Mouse (Mus musculus) left cerebral cortex, adult 18-20 months (tissue): ENCODE measurements around the gene Mdga1. TPM values are rescaled to one million over a fixed set of nuclear protein-coding genes. Genes with fewer than 3 reads are reported as not detected.
A peak's percentile ranks its signal among the peaks of the same experiment; 100 is the strongest.

Experiments
- DNase-seq, 2 experiments: peaks; one replicate each; pipeline ENCODE4 v3.0.0; 2021 to 2022; ENCODE audit warnings: low spot score in 2 of 2, mixed read lengths in 1 of 2
- total RNA-seq, 2 experiments: library from RNA; stranded (reverse); gene quantifications; 2 replicates each; pipeline ENCODE4 v1.2.3; 2021

Gene Mdga1
- total RNA-seq, 2 experiments from 2014 or later: 25.1 to 25.6 TPM

DNA sequence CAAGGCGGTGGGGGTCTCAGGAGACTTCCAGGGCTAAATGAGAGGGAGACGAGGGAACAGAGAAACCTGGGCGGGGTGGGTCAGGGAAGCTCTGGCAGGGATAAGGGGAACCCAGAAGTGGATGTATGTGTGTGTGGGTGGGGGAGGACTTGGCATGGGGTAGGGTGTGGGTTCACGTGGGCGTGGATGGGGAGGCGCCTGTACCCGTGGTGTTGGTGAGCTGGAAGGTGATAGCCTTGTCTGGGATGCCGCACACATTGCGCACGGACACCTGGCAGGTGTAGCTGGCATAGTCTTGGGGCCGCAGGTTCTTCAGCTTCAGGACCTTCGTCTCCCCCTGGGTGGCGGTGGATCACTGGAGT lies 120.5 kb downstream of the Mdga1 start:
- no peak for DNase-seq

- peak; percentile 63 to 85 for DNase-seq
These were observed 121.0 kb downstream of the Mdga1 start for GRCm38 (mm10) chr17:29848793-29849435.

- no peak for DNase-seq
These were observed 122.6 kb downstream of the Mdga1 start for GRCm38 (mm10) chr17:29847291-29847690.

- DNase-seq: no peak
These were observed 123.6 kb downstream of the Mdga1 start for GRCm38 (mm10) chr17:29846284-29846683.

- DNase-seq: no peak
These were observed 124.9 kb downstream of the Mdga1 start for GRCm38 (mm10) chr17:29844949-29845348.

DNA sequence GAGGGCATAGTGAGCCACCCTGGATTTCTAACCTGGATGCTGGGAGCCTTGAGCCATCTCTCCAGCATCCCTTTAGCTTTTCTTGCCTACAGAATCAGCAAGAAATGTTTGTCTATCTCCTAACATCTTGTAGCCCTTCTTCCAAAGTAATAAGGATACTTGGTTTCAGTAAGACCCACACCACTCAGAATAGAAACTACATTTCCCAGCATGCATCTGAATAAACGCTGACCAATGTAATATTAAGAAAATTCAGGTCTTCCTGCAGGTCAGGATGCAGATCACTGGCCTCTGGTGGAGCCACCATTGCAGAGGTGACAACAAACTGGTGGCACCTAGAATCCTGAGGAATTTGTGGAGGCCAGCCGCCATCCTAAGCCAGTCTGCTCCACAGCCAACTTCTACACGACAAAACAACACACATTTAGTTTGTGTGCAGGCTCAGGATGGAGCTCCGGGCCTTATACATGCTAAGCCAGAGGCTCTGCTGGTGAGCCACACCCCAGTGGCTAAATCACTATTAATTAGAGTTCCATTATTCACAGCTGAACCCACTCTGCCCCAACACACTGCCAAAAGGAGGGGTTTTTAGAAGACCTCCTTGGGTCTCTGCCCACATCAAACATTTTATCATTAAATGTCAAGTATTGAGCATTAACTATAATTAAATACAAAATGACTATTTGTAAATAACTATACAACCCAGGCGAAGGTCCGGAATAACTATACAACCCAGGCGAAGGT lies 126.3 kb downstream of the Mdga1 start:
- no peak for DNase-seq

DNA sequence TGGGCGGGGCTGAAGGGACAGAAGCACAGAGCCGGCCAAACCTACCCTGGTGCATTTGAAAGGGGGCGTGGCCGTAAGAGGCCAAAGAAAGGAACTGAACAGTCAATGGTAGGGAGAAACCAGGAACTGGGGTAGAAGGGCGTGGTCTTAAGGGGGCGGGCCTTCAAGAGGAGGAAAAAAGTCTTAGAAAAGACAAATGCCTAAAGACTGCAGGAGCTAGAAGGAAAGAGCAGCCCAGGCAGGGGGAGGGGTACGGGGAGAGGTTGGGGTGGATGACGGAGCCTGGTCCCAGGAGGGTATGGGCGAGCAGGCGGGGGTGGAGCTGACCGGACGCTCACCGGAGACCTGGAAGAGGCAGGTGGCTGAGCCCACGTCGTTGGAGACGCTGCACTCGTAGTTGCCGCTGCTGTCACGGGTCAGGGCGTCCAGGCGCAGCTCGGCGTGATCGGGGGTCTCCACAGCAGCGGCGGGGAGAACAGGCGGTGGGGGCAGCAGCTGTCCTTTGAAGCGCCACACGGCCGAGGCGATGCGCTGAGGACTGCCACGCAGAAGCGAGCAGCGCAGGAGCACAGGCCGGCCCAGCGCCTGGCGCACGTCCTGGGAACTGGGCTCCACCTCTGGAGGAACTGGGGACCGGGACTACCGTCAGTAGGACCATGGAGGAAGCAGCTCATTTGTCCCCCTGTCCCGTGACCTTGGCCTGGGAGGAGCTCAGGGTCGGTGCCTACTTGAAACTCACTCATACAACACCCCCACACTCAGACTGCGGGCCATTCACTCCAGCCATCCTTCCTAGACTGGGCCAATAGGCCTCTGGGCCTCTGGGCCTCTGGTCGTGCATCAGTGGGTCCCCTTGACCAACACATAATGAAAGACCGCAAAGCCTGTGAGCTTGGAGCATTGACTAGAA lies 127.9 kb downstream of the Mdga1 start:
- DNase-seq: no peak

DNA sequence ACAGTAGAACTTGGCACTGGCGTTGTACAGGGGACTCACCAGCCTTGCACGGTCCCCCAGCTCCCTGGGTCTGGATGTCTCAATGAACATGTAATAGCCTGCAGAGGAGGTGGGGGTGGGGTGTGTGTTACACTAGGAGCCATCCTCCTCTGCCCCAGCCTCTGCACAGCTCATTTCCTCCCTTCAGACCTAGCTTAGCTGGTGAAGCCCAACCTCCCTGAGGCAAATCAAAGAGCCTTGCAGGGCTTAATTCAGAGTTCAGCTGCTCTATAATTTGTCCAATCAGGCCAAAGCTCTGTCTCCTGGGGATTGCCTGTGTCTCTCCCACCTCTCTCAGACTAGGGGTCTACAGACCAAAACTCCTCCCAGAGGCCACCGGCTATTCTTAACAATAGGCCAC lies 131.9 kb downstream of the Mdga1 start:
- no peak for DNase-seq

GRCm38 (mm10) chr17:29837441-29837840 lies 132.4 kb downstream of the Mdga1 start:
- no peak for DNase-seq

DNA sequence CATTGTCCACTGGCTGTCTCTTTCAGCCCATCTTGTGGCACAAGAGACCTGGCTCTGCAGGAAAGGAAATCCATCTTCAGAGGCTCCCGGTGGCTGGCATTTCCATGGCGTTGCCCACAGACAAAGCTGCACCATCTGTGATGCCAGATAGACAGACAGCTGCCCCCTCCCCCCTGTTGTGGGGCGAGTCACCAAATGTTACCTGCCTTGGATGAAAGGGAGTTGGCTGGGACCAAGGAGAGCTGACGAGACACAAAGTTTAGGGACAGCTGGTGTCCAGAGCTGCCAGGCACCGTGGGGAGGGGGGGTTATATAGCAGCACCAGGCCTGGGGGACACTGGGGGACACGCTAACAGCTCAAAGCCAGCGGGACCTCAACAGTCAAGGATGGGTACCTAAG lies 135.1 kb downstream of the Mdga1 start:
- DNase-seq: no peak

DNA sequence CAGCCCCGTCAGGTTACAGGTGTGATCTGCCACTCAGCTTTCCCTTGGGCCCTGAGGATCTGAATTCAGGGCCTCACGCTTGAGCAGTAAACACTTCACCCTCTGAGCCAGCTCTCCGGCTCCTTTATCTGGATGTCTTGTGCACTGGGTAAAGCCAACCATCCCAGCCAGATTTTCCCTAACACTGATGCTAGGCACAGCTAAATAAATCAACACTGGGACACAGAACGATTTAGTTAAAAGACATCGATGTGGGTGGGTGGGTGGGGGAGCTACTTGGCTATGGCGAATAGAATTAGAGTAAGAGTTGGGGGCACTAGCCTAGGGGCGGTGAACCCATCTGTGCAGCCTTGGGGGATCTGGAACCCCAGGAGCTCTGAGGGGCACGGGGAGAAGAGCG lies 135.6 kb downstream of the Mdga1 start:
- DNase-seq: no peak

- no peak for DNase-seq
These were observed 138.2 kb downstream of the Mdga1 start for GRCm38 (mm10) chr17:29831696-29832095.

- no peak for DNase-seq
These were observed 140.8 kb downstream of the Mdga1 start for GRCm38 (mm10) chr17:29829136-29829535.

- DNase-seq: no peak
These were observed 142.3 kb downstream of the Mdga1 start for GRCm38 (mm10) chr17:29827602-29828001.

GRCm38 (mm10) chr17:29824512-29825120 lies 145.3 kb downstream of the Mdga1 start:
- no peak for DNase-seq

DNA sequence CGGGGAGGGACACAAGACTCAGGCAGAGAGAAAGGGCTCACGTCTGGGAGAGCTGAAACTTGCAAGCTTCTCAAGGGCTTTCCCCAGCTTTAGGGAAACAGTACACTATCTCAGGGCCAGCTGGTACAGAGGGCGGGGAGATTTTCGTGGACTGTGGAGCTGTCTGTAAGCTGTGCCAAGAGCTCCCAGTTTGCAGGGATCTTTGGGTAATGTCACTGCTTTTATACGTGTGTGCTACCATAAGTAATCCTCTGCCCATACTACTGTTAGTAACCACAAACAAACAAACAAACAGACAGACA lies 145.7 kb downstream of the Mdga1 start:
- DNase-seq: peak; percentile 13 to 26

- DNase-seq: no peak
These were observed 146.3 kb downstream of the Mdga1 start for GRCm38 (mm10) chr17:29823439-29824207.

DNA sequence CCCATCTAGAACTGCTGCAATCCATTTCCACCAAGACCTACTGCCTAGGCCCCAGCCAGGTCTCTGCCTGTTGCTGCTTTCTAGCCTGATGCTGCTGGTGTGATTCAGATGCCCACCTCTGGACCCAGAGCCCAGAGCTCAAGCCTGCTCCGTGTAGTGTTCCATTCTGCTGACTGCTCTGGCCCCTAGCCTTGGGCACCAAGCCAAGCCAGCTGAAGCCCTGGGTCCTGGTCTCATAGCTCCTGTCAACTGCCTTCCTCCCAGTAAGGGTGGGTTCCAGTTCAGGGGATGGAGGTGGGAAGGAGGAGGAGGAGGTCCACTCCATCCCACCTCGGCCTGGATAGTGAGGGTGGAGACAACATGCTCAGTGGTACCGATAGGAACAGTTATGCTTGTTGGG lies 150.3 kb downstream of the Mdga1 start:
- no peak for DNase-seq

GRCm38 (mm10) chr17:29818989-29819388 lies 150.9 kb downstream of the Mdga1 start:
- no peak for DNase-seq

DNA sequence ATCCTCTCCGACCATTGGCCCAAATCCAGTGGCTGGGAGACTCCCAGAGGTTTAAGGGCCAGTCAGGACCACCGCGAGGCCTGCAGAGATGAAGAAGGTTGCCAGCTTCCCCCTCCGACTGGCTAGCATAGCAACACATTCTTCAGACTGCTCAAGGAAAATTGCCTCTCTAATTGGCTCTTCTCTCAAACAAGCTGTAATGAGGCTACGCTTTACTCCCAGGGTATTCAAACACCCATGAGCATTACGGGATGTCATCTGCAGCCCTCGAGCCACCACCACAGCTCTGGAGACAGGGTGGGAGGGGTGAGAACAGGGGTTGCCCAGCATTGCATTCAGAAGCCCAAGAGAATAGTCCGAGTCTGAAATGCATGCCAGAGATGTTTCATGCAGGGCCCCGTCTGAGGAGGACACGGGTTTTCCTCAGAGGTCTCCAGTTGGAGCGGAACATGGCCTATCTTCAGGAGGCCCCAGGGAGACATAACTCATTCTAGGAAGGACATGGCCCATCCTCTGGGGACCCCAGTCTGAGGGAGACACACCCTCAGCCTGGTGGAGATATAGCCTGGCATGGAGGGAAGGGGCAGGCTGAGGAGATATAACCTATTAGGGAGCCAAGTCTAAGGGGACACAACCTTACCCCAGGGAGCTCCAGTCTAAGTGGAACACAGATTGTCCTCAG lies 151.5 kb downstream of the Mdga1 start:
- no peak for DNase-seq
